Mouse (Mus musculus) heart, embryonic 16.5 days (tissue): ENCODE measurements around the gene Lyg2. TPM values are rescaled to one million over a fixed set of nuclear protein-coding genes. Genes with fewer than 3 reads are reported as not detected.

Experiments
- ATAC-seq: fragments of 200-750 bp; cut with Nextera tagmentation; replicated peaks from 2 replicates; pipeline ENCODE4 v1.8.0; 2017; ENCODE audit warnings: moderate number of reproducible peaks; ENCODE audit not compliant: insufficient read depth, low FRiP score; ENCODE audit errors: extremely low read depth
- H3K27ac ChIP-seq: fragments of 300-500 bp; sonication (generic); 2 replicates; pipeline ENCODE4 v1.5.1; 2014; ENCODE audit warnings: mild to moderate bottlenecking, low read length, control low read depth, moderate library complexity
- H3K27me3 ChIP-seq: fragments of 300-500 bp; sonication (generic); 2 replicates; pipeline ENCODE4 v1.6.1; 2014; ENCODE audit warnings: low read length, mixed read lengths; ENCODE audit not compliant: control insufficient read depth, insufficient read depth
- H3K36me3 ChIP-seq: fragments of 300-500 bp; sonication (generic); 2 replicates; pipeline ENCODE4 v1.6.1; 2014; ENCODE audit not compliant: control insufficient read depth, insufficient read depth
- H3K4me1 ChIP-seq: fragments of 300-500 bp; sonication (generic); 2 replicates; pipeline ENCODE4 v1.6.1; 2014; ENCODE audit warnings: low read length, mixed read lengths; ENCODE audit not compliant: control insufficient read depth, insufficient read depth
- H3K4me2 ChIP-seq: fragments of 300-500 bp; sonication (generic); 2 replicates; pipeline ENCODE4 v1.6.1; 2014; ENCODE audit warnings: low read depth, mild to moderate bottlenecking, control low read depth, low read length
- H3K4me3 ChIP-seq: fragments of 300-500 bp; sonication (generic); 2 replicates; pipeline ENCODE4 v1.5.1; 2014; ENCODE audit warnings: mild to moderate bottlenecking, control low read depth, low read length
- H3K9ac ChIP-seq: fragments of 300-500 bp; sonication (generic); 2 replicates; pipeline ENCODE4 v1.6.1; 2014; ENCODE audit warnings: low read length, control low read depth
- H3K9me3 ChIP-seq: fragments of 300-500 bp; sonication (generic); replicated peaks from 2 replicates; pipeline ENCODE4 v1.6.1; 2016; ENCODE audit warnings: low read length; ENCODE audit not compliant: control insufficient read depth
- WGBS: fragments of 180-500 bp; shearing (Covaris S2); extraction: QIAGEN DNeasy Blood & Tissue Kit; methylation state at CpG from one replicate; pipeline ENCODE4 v1.1.7; 2014; 5-methylcytosine and 5-hydroxymethylcytosine counted together
- polyA plus RNA-seq: library from polyadenylated mRNA; unstranded; fragments of >200 nt; fragmentation: Nextera tagmentation; extraction: Ambion mirVana; gene quantifications from 2 replicates; pipeline ENCODE4 v1.2.1, GENCODE M21; 2015

Lyg2 gene
- polyA plus RNA-seq, 1 experiment from 2014 or later = not detected

- H3K9me3 ChIP-seq = no peaks in the 10 kb centered on the region
- H3K27ac ChIP-seq = no peak overlapping the region
- no peak overlapping the region for H3K4me2 ChIP-seq
- 26% methylated on average over 3 of the region's 3 CpGs for WGBS
- H3K36me3 ChIP-seq = no peaks in the 10 kb centered on the region
- H3K27me3 ChIP-seq = no peaks in the 10 kb centered on the region
- no peak for ATAC-seq
- H3K9ac ChIP-seq = no peak overlapping the region
- no peaks in the 10 kb centered on the region for H3K4me1 ChIP-seq
- H3K4me3 ChIP-seq = no peak overlapping the region
Observed at GRCm38 (mm10) chr1:37931806-37932205, 15.5 kb upstream of the Lyg2 start.

- no peak for ATAC-seq
- 72% methylated on average over 8 of the region's 8 CpGs for WGBS
- no peak overlapping the region for H3K4me3 ChIP-seq
Observed at GRCm38 (mm10) chr1:37925971-37926370, 9.7 kb upstream of the Lyg2 start.

GRCm38 (mm10) chr1:37922536-37922935 is 6.2 kb upstream of the Lyg2 start:
- no peak for ATAC-seq
- H3K27ac ChIP-seq = no peak overlapping the region
- no peaks in the 10 kb centered on the region for H3K36me3 ChIP-seq
- H3K9me3 ChIP-seq = no peaks in the 10 kb centered on the region
- H3K9ac ChIP-seq = no peak overlapping the region
- WGBS = 35% methylated on average over 8 of the region's 8 CpGs
- no peak overlapping the region for H3K4me2 ChIP-seq
- H3K4me1 ChIP-seq = no peaks in the 10 kb centered on the region
- no peaks in the 10 kb centered on the region for H3K27me3 ChIP-seq
- H3K4me3 ChIP-seq = no peak overlapping the region

More at GRCm38 (mm10) chr1:37925971-37926370, 9.7 kb upstream of the Lyg2 start:
- H3K27me3 ChIP-seq = no peaks in the 10 kb centered on the region
- H3K9me3 ChIP-seq = no peaks in the 10 kb centered on the region
- no peak overlapping the region for H3K27ac ChIP-seq
- no peaks in the 10 kb centered on the region for H3K36me3 ChIP-seq
- no peak overlapping the region for H3K4me2 ChIP-seq
- H3K4me1 ChIP-seq = no peaks in the 10 kb centered on the region
- H3K9ac ChIP-seq = no peak overlapping the region

- H3K4me3 ChIP-seq = no peak overlapping the region
- ATAC-seq = no peak
- H3K4me1 ChIP-seq = no peaks in the 10 kb centered on the region
- H3K27ac ChIP-seq = no peak overlapping the region
- 46% methylated on average over 6 of the region's 6 CpGs for WGBS
- H3K4me2 ChIP-seq = no peak overlapping the region
- no peaks in the 10 kb centered on the region for H3K9me3 ChIP-seq
- no peaks in the 10 kb centered on the region for H3K36me3 ChIP-seq
- H3K9ac ChIP-seq = no peak overlapping the region
- no peaks in the 10 kb centered on the region for H3K27me3 ChIP-seq
Observed at GRCm38 (mm10) chr1:37918096-37918495, 1.8 kb upstream of the Lyg2 start.

GRCm38 (mm10) chr1:37917666-37918065 is 1.4 kb upstream of the Lyg2 start:
- no peaks in the 10 kb centered on the region for H3K9me3 ChIP-seq
- H3K36me3 ChIP-seq = no peaks in the 10 kb centered on the region
- H3K4me2 ChIP-seq = no peak overlapping the region
- ATAC-seq = no peak
- H3K4me3 ChIP-seq = no peak overlapping the region
- no peaks in the 10 kb centered on the region for H3K27me3 ChIP-seq
- 38% methylated on average over 13 of the region's 13 CpGs for WGBS
- H3K9ac ChIP-seq = no peak overlapping the region
- H3K27ac ChIP-seq = no peak overlapping the region
- H3K4me1 ChIP-seq = no peaks in the 10 kb centered on the region

- no peaks in the 10 kb centered on the region for H3K36me3 ChIP-seq
- H3K9me3 ChIP-seq = no peaks in the 10 kb centered on the region
- no peaks in the 10 kb centered on the region for H3K27me3 ChIP-seq
- H3K27ac ChIP-seq = no peak overlapping the region
- WGBS = 89% methylated on average over 2 of the region's 2 CpGs
- no peak overlapping the region for H3K9ac ChIP-seq
- H3K4me3 ChIP-seq = no peak overlapping the region
- no peak for ATAC-seq
- no peak overlapping the region for H3K4me2 ChIP-seq
- H3K4me1 ChIP-seq = no peaks in the 10 kb centered on the region
Observed at GRCm38 (mm10) chr1:37912751-37913150, 3.5 kb downstream of the Lyg2 start.

GRCm38 (mm10) chr1:37903178-37903577 is 13.1 kb downstream of the Lyg2 start:
- H3K4me1 ChIP-seq = peaks cover 5% of the 10 kb centered on the region; the same call in 1 of the 2 replicates
- no peak overlapping the region for H3K9ac ChIP-seq
- H3K27ac ChIP-seq = no peak overlapping the region
- peaks cover 8% of the 10 kb centered on the region for H3K36me3 ChIP-seq
- no peaks in the 10 kb centered on the region for H3K9me3 ChIP-seq
- 27% methylated on average over 6 of the region's 6 CpGs for WGBS
- no peak overlapping the region for H3K4me2 ChIP-seq
- H3K4me3 ChIP-seq = no peak overlapping the region
- no peaks in the 10 kb centered on the region for H3K27me3 ChIP-seq
- ATAC-seq = peak; percentile 37; the same call in 1 of the 2 replicates

GRCm38 (mm10) chr1:37900288-37900687 is 16.0 kb downstream of the Lyg2 start:
- peaks cover 5% of the 10 kb centered on the region; the same call in 1 of the 2 replicates for H3K4me1 ChIP-seq
- no peaks in the 10 kb centered on the region for H3K9me3 ChIP-seq
- ATAC-seq = peak; percentile 72; the same call in 1 of the 2 replicates
- H3K4me3 ChIP-seq = no peak overlapping the region
- H3K27me3 ChIP-seq = no peaks in the 10 kb centered on the region
- no peak overlapping the region for H3K9ac ChIP-seq
- peak overlapping the region; percentile 35; the same call in 1 of the 2 replicates for H3K27ac ChIP-seq
- peak overlapping the region; percentile 17; the same call in 1 of the 2 replicates for H3K4me2 ChIP-seq
- WGBS = 43% methylated on average over 6 of the region's 6 CpGs
- peaks cover 29% of the 10 kb centered on the region for H3K36me3 ChIP-seq

GRCm38 (mm10) chr1:37899816-37900215 is 16.5 kb downstream of the Lyg2 start:
- Histone ChIP-seq H3K9ac (no peak overlapping the region), H3K9me3 (no peaks in the 10 kb centered on the region), H3K4me2 (no peak overlapping the region), H3K27me3 (no peaks in the 10 kb centered on the region), H3K4me3 (no peak overlapping the region), H3K4me1 (peaks cover 5% of the 10 kb centered on the region; the same call in 1 of the 2 replicates), H3K36me3 (peaks cover 31% of the 10 kb centered on the region), H3K27ac (peak overlapping the region; percentile 35)
- ATAC-seq = no peak
- WGBS = 74% methylated on average over 4 of the region's 4 CpGs
